Mouse (Mus musculus): ENCODE measurements around the gene Uaca.
"Not testable (repeated sequence)": the region's sequence is repeated elsewhere in the genome, so short reads cannot be mapped to it uniquely, and the experiment has no call there.

Gene Uaca

DNA sequence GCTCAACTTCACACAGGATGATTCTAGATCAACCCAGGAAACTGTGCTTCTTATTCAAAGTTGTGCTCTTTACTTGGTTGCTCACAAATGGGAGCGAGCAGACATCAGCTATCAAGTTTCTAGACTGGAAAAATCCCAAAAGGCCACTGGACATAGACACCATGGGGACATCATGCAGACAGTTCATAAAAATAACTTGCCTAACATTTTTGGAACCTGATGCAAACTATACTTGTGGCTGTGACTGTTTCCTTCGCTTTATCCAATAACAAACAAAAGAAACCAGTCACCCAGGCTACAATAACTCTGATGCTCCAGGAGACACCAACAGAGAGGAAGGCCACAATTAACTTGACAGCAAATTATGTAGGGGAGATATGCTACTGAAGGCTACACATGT, 4.1 kb upstream of the Uaca start:
- no peak for DNase-seq (ENCODE audit: inconsistent age in 2 of 2, low spot score in 1 of 2)

DNA sequence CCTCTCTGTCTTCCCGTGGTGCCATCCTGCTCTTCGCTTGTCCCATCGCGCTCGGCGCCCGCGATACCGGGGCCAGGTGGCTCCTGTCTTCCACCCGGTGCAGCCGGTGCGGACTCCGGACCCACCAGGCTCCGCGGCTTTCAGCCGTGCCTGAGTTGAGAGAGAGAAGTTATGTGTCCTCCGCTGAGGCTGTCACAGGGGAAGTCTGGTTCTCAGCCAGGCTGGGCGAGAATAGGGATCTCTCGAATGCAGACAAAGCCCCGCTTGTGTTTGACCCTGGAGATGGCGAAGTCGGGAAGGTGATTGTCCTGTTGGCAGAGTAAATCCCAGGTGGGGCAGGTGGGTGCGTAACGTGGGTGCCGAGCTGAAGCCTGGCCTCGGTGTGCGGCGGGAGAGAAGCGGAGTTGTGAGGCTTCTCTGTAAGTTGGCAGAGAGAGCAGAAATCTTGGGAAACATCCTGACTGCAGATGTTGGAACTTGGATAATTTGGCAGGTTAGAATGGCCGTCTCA, 554 bp downstream of the Uaca start:
- peak; percentile 37 to 82 for DNase-seq (ENCODE audit: inconsistent age in 2 of 2, low spot score in 1 of 2)

DNA sequence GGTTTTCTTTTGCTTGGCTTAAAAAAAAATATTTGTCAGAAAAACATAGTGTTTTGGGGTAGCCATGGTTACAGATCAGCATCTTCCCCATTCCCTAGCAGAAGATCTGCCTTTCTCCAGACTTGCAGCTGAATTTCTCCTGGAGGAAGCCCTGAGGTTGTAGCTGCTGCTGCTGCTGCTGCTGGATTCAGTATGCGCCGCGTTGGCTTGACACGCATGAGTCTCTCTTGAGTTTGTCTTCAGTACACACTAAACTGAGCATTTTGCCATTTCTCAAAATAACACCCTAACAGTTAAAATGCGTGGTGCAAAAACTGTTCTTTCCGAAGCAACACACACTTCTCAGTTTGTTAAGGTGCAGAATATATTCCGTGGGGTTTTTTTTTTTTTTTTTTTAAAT, 1.7 kb downstream of the Uaca start:
- no peak for DNase-seq (ENCODE audit: inconsistent age in 2 of 2, low spot score in 1 of 2)

DNA sequence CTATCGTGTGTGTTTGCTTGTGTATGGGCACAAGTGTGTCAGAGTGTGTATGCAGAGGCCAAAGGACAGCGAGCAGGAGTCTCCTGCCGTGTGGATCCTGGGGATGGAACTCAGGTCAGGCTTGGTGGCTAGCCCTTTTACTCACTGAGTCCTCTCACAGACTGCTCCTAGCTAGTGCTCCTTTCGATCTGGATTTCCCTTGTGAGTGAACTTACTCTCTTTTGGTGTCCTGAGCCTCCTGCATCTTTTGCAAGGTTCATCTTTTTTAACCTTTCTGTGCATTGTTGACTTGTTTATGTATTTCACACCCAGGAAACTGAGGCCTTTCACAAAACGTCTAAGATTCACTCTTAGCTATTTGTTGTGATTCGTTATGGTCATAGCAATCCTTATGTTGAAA, 2.8 kb downstream of the Uaca start:
- no peak for DNase-seq (ENCODE audit: inconsistent age in 2 of 2, low spot score in 1 of 2)

DNA sequence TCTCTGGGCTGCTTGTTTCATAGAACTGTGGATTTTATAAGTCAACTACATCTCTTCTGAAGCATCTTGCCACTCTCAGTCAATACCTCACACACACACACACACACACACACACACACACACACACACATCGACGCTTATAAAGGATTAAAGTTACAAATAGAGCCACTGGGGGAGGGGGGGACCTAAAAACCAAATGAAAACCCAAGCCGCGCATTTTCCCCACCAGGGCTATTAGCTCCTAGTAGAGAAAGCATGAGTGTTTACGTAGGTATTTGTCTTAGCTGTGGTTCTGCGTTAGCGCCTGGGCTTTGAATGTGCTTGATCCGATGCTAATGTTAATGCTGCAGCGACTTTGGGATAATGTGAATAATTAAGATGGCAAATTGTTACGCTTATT, 4.7 kb downstream of the Uaca start:
- DNase-seq (ENCODE audit: inconsistent age in 2 of 2, low spot score in 1 of 2) = no peak

DNA sequence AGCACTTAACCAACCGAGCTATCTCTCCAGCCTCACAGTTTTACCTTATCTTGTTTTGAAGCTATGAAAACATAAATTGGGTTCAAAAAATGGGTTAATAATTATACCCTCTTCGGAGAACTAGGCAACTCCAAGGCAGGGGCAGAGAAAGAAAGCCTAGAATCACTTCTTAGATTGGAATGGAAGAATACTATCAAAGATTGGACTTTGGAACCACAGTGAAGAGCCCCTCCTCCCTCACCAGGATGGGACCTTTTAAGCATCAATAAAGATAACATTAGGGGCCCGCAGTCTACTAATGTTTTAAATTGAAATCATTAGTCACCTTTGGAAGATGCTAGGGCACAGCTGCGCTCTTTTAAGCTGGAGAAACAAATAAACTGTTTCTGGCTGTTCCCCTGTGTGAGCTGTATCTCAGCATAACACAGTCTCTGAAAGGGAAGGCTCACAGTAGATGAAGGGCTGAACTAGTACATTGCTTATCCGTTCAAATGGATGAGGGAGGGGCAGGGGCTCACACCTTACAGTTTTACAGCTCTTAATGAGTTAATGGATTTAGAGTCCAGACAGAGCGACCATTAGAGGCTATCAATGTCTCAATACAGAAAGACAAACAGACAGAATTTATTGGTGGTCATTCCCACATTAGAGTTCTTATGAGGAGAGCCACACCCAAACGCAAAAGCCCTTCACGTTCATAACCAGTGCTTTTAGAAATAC, 6.5 kb downstream of the Uaca start:
- no peak for DNase-seq (ENCODE audit: inconsistent age in 2 of 2, low spot score in 1 of 2)

DNA sequence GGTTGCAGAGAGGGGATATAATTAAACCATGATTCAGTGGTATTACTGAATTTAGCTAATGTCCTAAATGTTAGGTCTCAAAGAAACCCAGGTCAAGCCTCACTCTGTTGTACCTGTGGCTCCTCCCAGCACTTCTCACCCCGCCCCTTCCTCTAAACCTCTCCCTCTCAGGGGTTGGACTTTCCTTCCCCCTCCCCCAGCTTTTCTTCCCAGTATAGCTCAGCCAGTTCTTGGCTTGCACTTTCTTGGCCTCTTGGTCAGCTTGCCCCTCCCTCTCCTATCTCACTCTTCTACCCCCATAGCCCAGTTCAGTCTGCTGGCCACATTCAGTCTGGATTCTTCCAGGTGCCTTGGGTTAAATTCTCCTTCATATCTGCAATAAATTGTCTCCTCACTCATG, 7.4 kb downstream of the Uaca start:
- DNase-seq (ENCODE audit: inconsistent age in 2 of 2, low spot score in 1 of 2) = no peak

DNA sequence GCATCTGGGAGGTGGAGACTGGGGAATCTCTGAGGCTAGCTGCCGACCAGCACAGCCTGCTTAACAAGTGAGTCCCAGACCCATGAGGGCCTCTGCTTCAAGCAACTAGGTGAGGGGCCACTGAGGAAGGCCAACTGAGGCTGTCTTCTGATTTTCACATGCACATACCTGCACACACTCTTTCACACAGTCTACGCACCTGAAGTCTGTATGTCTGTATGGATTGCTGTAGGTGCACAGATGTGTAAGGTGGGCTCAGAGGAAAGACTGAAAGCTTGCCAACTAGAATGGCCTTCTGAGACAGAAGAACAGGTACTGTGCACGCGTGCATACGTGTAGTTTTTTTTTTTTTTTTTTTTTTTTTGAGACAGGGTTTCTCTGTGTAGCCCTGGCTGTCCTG, 8.0 kb downstream of the Uaca start:
- no peak for DNase-seq (ENCODE audit: inconsistent age in 2 of 2, low spot score in 1 of 2)

DNA sequence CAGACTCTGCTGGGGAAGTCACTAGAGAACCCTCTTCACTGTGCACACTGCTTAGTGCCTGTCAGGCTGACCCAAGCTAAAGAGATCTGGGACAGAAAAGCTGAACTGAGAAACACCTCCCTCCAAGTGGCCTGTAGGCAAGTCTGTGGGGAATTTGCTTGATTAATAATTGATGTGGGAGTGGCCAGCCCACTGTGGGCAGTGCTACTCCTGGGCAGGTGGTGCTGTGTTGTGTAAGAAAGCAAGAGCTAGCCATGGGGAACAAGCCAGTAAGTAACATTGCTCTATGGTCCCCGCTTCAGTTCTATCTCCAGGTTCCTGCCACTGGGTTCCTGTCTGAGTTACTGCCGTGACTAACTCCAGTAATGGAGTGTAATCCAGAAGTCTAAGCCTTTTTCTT, 11.7 kb downstream of the Uaca start:
- DNase-seq (ENCODE audit: inconsistent age in 2 of 2, low spot score in 1 of 2) = no peak

DNA sequence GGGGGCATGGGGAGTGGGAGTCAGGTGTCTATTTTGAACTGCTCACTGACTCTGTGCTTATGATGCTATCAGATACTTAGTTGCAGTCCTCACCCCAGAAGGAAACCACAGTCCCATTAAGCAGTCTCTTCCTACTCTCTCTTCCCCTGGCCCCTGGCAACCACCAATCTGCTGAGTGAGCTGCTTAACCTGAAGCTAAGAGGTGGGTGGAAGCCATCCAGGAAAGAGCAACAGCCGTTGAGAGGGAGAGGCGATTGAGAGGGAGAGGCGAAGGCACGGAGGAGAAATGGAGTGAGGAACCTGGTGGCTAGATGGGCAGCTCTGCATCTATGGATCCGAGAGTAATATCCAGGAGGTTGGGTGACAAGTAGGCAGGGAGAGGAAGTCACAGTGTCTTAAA, 13.7 kb downstream of the Uaca start:
- DNase-seq (ENCODE audit: inconsistent age in 2 of 2, low spot score in 1 of 2) = no peak

DNA sequence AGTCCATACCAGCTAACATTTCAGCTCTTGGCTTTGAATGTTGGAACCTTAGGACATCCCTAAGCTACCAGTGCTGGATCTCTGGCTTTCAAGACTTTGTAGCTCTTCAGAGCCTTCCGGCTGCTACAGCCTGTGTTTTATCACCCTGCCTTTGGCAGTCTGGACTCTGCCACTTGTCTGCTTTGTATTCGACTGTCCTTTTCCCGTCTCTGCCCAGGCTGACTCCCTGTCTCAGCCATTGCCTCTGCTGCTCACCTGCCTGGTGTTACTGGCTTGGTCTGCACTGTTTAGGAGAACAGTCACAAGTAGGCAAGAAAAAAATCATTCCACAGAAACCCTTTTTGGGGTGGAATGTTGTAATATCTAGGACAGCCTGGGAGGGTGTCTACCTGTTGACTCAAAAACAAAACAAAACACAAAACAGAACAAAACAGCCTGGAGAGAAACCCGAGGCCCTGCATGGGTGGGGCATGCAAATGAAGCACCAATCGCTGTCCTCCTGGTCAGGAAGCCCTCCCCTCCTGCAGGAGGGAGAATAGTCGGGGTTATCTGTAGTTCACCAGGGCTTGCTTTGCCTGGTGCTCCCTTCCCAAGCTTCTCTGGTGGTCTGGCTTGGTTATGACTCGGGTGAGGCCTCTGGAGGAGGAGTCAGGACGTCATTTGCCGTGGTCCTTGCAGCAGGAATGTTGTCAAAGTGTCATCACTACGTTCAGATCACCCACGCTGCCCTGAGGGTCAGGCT, 19.0 kb downstream of the Uaca start:
- DNase-seq (ENCODE audit: inconsistent age in 2 of 2, low spot score in 1 of 2) = peak; percentile 67 to 82

DNA sequence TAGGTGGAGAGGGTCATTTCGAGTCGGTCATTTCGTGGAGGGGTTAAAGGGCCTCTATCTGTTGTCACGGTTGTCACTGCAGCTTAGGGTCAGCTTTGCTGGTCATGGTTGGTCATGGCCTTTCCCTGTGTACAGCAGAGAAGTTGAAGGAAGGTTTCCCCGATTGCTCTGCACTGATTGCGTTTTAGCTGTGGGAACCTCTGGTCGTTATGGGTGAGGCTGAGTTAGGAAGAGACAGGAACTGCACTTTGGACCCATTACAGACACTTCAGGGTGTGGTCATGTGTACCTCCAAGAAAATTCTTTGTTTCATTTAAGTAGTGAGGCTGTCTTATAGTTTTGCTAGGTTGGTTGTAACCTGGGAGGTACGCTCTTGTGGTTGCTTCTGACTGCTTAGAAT, 21.2 kb downstream of the Uaca start:
- DNase-seq (ENCODE audit: inconsistent age in 2 of 2, low spot score in 1 of 2) = no peak

DNA sequence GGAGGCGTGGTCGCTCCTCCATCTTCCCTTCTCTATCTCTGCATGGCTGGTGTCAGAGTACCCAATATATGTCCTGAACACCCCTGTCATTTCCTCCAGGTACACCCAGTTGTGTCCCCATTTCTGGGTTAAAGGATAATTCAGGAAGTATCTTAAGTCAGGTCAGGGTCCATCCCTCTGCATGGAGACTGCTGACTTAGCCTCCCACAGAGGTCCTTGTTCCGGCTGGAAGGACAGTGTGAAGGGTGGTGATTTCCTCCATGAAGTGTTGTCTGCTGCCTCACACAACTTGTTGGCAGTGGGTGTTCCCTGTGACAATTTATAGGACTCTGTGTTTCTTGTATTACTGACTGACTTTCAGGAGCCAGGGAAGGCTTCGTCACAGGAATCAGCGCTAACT, 23.2 kb downstream of the Uaca start:
- DNase-seq (ENCODE audit: inconsistent age in 2 of 2, low spot score in 1 of 2) = no peak

DNA sequence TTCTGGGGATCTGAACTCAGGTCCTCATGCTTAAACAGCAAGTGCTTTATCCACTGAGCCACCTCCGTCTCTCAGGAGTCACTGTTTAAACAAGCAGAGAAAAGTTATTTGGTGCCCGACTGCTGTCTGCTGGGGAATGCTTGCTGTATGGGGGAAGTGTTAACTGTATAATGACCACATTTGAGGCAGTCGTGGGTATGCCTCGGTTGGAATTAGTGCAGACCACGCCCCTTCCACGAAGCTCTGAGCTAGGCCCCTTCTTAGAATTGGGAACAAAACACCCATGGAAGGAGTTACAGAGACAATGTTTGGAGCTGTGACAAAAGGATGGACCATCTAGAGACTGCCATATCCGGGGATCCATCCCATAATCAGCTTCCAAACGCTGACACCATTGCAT, 24.2 kb downstream of the Uaca start:
- not testable (repeated sequence) for DNase-seq (ENCODE audit: inconsistent age in 2 of 2, low spot score in 1 of 2)

DNA sequence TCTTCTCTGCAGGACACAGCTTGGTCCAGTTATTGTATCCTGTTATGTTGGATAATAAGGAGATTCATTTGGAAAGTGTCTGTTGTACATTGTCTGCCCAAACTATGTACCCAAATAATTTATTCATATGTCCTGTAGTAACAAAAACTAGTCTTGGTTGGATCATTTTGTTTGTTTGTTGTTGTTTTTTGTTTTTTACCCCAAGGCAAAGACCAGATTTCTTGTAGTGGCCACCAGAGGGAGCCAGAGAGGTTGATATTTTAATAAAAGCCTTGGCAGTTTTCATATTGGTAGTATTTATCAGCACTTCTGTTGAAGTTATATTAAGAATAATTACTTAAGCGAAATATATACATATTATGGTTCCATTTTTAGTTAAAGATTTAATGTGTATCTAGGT, 25.0 kb downstream of the Uaca start:
- DNase-seq (ENCODE audit: inconsistent age in 2 of 2, low spot score in 1 of 2) = peak in 1 of 2 experiments; percentile 71

DNA sequence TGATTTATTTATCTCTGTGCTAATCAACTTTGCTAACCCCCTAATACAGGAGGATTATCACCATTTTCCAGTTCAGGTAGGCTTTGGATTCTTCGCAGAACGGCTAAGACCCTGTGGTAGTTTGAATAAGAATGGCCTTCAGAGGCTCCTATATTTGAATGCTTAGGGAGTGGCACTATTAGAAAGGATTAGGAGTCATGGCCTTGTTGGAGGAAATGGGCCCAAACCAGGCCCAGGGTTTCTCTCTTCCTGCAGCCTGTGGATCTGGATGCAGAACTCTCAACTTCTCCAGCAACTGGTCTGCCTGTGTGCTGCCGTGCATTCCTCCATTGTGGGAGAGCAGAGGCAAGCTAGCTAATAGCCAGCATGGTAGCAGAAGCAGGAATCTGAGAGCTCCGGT, 27.2 kb downstream of the Uaca start:
- no peak for DNase-seq (ENCODE audit: inconsistent age in 2 of 2, low spot score in 1 of 2)

DNA sequence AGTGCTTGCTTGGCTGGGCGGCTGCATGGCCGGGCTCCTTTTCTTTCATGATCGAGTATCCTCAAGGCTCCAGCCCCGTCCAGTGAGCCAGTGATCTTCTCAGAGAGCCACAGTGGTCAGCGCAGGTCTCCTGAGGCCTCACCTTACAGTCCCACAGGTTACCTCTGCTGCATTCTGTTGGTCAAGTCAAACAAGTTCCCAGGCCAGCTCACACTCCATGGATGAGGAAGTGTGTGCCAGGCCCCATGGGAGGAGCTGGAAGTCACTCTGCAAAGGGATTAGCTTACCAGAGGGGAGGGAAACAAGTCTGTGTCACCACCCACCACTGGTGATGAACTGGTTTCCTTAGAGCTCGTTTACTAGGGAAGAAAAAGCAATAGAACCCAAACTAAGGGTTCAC, 28.3 kb downstream of the Uaca start:
- no peak for DNase-seq (ENCODE audit: inconsistent age in 2 of 2, low spot score in 1 of 2)

DNA sequence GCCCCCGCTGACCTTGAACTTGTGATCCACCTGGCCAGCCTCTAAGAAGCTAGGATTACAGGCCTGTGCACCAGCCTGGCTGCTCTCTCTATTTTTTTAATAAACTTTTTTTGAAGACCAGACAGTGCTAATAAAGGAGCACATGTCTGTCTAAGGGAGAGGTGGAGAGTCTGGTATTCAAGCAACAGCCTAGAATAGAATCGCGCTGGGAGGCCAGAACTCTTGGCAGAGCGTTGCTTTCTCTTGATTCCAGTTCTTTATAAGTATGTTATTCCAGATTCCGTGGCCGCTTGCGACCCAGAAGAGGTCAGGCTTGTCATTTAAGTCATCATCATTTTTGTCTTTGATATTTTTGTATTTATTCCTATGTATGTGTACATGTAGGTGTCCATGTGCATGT, 31.2 kb downstream of the Uaca start:
- DNase-seq (ENCODE audit: inconsistent age in 2 of 2, low spot score in 1 of 2) = no peak

DNA sequence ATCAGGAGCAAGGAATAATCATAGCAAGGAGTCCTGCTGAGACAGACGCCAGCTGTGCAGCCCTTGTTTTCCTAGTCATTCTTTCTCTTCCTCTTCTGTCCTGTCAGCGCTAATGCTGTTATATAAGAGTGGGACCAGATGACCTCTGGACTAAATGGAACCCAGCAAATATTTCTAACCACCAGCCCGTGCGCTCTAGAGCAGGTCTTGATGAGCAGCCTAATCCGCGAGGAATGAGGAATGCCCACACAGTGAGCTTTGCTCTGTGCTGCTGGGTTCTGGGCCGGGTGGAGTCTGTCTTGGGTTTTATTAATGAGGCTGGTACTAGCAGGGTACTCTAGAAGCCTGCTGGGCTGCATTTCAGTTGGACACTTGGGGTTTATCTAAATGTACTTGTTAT, 32.4 kb downstream of the Uaca start:
- no peak for DNase-seq (ENCODE audit: inconsistent age in 2 of 2, low spot score in 1 of 2)

DNA sequence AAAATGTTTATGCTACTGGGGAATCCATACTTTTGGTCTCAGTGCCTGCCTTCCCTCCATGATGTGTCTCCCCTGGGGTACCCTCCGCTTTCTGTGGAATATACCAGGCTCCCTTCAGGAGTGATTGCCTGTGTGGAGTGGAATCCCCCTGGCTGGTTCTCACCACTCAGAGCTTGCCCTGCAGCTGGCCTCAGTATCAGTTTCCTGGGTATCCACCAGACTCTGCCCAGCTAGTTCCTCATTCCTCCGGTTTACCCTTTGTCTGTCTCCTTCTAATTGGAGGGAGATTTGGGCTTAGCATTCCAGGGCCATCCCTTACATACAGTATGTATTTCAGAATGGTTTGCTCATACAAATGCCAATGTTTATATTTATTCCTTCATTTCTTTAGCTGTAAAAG, 33.9 kb downstream of the Uaca start:
- DNase-seq (ENCODE audit: inconsistent age in 2 of 2, low spot score in 1 of 2) = no peak

DNA sequence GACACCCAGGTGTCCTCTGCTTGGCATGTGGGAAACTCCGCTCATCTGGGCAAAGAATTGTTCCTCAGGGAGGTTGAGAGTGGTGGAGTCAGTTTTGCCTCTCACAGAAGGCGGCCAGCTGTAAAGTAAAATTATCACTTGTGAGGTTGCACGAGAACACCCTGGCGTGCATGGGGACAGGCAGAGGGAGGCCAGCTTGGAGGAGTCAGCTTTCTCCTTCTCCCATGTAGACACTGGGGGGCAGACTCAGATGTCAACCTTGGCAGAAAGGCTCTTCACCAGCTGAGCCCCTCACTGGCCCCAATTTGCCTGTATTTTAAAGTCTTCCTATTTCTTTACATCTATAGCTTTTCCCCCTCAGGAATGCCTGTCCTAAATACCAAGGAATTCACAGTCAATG, 35.3 kb downstream of the Uaca start:
- no peak for DNase-seq (ENCODE audit: inconsistent age in 2 of 2, low spot score in 1 of 2)

DNA sequence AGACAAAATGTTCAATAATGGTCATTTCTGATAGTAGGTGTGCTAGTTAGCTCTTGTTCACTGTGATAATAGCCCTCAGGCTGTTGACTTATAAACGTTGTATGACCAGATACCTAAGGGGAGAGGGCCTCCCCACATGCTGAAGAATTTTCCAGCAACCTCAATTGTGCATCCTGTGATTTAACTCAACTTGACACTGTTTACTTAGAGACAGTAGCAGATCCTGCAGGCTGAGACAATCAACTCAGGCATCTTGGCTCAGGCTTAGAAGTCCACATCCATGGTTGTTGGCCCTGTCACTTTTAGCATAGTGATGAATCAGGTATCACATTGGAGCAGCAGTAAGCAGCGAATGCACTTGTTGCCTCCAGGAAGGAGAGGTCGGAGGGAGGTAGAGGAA, 35.7 kb downstream of the Uaca start:
- no peak for DNase-seq (ENCODE audit: inconsistent age in 2 of 2, low spot score in 1 of 2)

DNA sequence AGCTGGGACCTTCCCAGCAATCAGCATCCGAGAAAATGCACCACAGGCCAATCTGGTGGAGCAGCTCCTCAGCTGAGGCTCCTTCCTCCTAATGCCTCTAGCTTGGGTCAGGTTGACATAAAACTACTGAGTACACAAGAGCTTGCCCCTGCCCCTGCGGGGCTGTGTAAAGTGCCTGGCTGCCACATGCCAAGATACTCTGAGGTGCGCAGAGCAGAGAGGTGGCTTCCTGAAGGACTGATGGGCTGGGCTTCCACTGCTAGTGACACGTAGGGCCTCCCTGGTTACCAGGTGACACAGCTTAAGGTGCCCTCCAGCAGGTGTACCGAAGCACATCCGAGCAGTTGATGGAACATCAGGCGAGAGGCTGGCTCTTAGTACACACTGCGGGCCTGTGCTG, 37.9 kb downstream of the Uaca start:
- no peak for DNase-seq (ENCODE audit: inconsistent age in 2 of 2, low spot score in 1 of 2)
